Mouse (Mus musculus): ENCODE measurements around the gene Igsf8.

- no peak for TF ChIP-seq MAX (IDR thresholded peaks at IDR 0.05)
- TF ChIP-seq CTCF (IDR thresholded peaks at IDR 0.05; ENCODE audit: control insufficient read depth, insufficient read depth, insufficient read length), result no peak
- no peak for TF ChIP-seq USF1 (IDR thresholded peaks at IDR 0.05; ENCODE audit: low read depth)
Observed at GRCm38 (mm10) chr1:172344820-172345219, 83.4 kb downstream of the Igsf8 start.

All from C2C12 (cell line).